Mouse (Mus musculus): ENCODE data around the gene Tmem132d.
"Not testable (repeated sequence)": the region's sequence is repeated elsewhere in the genome, so short reads cannot be mapped to it uniquely, and the experiment has no call there.

Gene Tmem132d

GRCm38 (mm10) chr5:127755594-127755993, 677.3 kb downstream of the Tmem132d start:
- DNase-seq: peak; percentile 23

- DNase-seq: peak; percentile 70
Observed at GRCm38 (mm10) chr5:127751262-127751975, 681.5 kb downstream of the Tmem132d start.

GRCm38 (mm10) chr5:127749540-127749939, 683.3 kb downstream of the Tmem132d start:
- not testable (repeated sequence) for DNase-seq

GRCm38 (mm10) chr5:127741331-127741730, 691.5 kb downstream of the Tmem132d start:
- DNase-seq: peak; percentile 55
